Mouse (Mus musculus) kidney, adult 9 months (tissue): ENCODE data around the gene Noa1.

Experiments
- DNase-seq: peaks from one replicate; pipeline ENCODE4 v3.0.0; 2022

Gene Noa1

DNA sequence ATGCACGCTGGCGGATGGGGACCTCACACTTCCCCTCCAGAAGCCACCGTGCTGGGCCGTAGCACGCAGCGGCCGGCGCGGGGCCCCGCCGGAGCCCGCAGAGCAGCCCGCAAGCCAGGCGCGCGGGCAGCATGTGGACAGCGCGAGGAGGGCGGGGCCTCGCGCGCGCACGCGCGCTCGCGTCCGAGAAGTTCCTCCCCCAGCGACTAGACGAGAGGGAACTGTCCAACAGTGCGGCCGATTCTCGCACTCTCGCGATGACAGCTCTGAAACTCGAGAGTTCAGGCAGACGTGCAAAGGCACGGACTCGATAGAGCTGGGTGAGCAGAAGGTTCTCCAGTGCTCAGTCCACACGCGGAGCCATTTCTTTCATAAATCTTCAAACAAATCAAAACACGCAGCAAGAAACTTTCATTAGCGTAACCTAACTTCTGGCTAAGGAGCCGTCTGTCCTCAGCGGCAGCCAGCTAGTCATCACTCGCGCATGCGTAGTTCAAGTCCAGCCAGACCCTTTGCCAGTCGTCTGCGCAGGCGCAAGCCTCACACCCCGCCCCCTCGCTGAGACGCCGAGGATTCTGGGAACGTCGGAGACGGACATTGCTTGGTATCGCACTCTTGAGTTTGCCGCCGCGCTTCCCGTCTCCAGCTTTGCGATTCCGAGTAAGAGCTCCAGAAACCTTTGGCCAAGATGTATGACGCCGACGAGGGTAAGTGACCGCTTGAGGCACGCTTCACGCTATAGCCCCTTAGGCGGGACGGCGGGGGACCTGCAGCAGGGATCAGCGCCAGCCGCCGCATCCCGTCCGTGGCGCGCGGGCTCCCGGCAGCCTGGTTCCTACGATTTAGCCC, at the start of gene Noa1, which contains the start of gene Polr2b:
Noa1 (minus strand) TSS at position 161 of the 849 bp plus-strand sequence.
Polr2b (plus strand) TSS at position 224 of the 849 bp plus-strand sequence.
- DNase-seq = peak; percentile 99

DNA sequence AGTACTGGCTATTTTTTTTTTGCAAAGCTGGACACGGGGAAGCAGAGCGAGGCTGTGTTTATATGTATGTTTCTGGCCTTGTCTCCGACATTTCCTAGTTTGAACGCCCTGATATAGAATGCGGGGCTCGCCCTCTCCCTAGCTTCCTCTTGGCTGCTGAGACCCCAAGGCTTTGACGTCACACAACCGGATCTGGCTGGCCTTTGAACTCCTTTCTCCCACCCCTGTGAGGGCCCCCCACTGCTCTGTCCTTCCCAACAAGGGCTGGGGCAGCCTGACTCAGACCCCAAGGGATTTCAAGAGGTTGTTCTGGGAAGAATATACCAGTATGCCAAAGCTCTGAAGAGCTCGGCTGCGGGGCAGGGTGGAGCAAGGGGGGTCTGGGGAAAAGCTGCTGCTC, 48.5 kb upstream of the Noa1 start:
- DNase-seq = peak; percentile 51

DNA sequence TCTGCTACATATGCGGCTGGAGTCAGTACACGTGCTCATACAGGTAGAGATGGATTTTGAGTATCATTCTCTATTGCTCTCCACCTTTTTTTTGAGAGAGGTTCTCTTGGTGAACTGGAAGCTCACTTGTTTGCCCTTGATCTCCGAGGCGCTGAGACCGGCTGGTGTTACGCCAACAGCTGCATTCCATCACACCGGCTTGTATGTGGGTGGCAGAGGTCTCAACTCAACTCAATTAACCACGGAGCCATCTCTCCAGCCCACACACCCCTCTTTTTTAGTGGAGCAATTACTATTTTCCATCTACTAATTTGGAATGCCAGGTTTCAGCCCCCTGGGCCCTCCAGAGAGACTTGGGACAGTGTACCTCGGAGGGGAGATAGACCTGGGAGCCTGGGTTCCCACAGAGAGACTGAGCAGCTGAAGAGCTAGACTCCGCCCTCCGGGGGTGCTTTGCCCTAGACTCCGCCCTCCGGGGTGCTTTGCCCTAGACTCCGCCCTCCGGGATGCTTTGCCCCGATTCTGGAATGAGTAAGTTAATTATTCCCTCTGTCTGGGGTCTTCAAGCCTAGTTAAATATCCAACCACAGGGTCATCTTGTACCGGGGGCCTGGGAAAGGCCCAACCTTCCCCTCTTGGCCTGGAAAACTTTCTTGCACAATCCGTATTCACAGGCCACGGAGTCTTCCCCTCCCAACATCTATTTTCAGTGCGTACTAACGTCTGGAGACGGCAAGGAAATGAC, 47.7 kb upstream of the Noa1 start:
- peak; percentile 90 for DNase-seq

- peak; percentile 68 for DNase-seq
Observed at GRCm38 (mm10) chr5:77355307-77356265, 45.7 kb upstream of the Noa1 start.

GRCm38 (mm10) chr5:77354361-77354787, 44.5 kb upstream of the Noa1 start:
- DNase-seq = peak; percentile 95

GRCm38 (mm10) chr5:77351691-77352090, 41.8 kb upstream of the Noa1 start:
- no peak for DNase-seq

DNA sequence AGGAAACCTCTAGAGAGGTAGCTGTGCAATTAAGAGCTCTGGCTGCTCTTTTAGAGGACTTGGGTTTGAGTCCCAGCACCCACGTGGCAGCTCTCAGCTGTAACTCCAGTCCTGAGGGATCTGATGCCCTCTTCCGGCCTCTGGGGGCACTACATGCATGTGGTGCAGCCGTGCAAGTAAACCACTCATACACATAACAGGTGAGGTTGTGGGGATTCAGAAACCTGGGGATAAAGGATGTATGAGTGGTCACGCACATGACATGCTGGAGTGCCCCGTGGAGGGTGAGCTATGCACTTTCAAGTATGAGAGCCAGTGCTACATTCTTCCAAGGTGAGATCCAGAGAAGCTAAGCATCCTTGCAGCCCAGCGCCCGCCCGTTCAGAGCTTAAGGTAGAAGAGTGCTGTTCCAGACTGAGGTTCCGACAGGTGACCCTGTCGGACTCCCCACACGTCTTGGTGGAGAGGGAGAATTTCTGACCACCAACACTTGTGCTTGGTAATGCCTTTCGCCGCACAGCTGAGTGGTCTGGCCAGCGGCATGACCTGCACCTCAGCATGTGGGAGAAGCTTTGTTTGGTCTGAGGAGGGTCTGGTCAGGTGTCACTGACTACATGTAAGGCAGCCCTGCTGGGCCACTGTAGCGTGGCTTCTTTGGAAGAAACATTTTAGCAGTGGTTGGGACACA, 40.2 kb upstream of the Noa1 start:
- no peak for DNase-seq

DNA sequence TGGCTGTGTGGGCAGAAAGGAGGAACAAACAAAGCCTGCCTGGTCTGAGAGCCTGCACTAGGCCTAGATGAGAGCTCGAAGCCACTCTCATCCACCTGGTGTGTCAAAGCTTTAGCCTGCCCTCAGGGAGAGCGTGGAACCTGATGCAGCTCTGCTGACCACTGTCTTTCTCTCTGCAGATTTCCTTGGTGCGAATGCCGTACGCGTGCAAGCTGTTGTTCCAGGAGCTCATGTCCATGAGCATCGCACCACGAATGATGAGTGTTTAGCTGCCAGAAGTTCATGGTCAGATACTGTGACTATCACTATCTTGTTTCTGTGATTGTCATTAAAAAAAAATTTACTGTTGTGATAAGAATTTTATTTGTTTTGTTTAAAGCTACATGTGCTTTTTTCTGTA, 39.0 kb upstream of the Noa1 start:
- DNase-seq = no peak

GRCm38 (mm10) chr5:77340033-77340432, 30.1 kb upstream of the Noa1 start:
- no peak for DNase-seq

GRCm38 (mm10) chr5:77330154-77330553, 20.3 kb upstream of the Noa1 start:
- DNase-seq = no peak

DNA sequence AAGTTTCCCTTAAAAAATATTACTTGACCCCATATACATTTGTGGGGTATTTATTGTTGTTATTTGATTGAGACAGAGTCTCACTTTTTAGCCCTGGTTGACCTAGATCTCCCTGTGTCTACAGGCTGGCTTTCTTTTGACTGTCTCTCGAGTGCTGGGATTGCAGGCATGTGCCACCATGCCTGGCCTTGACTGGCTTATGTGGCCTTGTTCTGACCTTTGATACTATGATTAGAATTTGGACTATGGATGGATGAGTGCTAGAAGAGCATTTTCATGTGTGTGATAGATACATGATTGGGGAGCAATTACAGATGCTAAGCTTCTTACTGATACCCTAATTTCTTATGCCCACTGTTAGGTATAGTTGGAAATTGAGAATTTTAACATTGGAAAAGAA, 15.1 kb upstream of the Noa1 start:
- DNase-seq = no peak

- peak; percentile 19 for DNase-seq
Observed at GRCm38 (mm10) chr5:77314986-77315385, 5.1 kb upstream of the Noa1 start.

GRCm38 (mm10) chr5:77314206-77314605, 4.3 kb upstream of the Noa1 start:
- DNase-seq = no peak

DNA sequence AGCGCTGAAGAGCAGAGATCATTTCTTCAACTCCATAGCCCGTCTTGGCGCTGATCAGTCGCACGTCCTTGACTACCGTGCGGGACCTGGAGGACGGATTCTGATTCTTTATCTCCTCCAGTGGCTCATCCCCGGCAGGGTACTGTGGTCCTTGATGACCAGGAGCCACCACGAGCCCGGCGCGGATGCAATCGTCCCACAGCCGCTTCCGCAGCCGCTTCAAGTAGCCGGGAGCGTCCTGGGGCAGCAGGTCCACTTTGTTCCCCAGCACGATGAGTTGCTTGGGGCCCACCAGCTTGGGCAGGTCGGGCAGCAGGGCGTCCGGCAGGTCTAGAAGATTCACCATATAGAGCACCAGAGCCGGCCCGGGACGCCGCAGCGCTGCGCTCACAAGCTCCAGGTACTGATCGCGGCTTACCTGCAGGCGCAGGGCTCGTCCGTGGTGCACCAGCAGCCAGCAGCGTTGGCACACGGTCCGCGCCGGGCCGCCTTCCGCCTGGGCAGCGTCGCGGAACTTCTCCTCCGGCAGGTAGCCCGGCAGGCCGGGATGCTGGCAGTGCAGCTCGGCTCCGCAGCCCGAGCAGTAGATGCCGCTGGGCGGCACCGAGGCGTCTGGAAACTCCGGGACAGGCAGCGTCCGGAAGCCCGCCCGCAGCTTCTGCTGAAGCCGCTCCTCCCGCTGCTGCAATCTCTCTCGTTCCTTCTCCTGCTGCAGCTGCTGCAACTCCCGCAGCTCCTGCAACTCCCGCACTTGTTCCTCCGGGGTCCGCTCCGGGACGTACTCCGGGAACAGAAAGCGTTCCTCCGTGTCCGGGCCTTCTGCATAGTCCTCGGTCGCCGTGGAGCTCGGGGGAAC, 605 bp downstream of the Noa1 start:
- DNase-seq = peak; percentile 13

DNA sequence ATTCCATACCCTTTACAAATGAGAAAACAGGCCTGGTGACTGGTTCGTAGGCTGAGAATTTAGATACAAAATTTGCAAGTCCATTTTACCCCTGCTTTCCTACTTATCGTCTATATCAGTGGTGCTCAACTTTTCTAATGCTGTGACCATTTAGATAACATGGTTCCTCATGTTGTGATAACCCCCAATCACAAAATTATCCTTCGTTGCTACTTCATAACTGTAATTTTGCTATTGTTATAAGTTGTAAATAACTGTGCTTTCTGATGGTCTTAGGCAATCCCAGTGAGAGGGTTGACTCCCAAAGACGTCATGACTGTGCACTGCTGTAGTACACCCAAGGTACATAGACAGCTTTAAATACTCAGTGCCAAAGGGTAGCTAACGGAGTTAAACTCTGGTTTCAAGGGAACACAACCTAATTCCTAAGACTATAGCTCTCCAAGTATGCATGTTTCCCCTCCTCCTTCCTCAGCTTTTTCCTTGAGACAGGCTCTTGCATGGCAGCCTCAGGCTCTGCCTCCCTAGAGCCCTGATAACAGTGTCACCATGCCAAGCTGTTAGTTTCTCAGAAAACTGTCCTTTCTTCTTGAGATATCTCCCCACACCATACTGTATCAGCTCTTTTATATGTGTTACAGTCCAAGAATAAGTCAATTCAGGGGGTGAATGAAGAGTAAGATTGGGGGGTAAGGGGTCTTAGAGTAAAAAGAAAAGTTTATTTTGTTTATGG, 1.9 kb downstream of the Noa1 start:
- no peak for DNase-seq

GRCm38 (mm10) chr5:77301296-77301903, 8.5 kb downstream of the Noa1 start:
- DNase-seq = no peak

DNA sequence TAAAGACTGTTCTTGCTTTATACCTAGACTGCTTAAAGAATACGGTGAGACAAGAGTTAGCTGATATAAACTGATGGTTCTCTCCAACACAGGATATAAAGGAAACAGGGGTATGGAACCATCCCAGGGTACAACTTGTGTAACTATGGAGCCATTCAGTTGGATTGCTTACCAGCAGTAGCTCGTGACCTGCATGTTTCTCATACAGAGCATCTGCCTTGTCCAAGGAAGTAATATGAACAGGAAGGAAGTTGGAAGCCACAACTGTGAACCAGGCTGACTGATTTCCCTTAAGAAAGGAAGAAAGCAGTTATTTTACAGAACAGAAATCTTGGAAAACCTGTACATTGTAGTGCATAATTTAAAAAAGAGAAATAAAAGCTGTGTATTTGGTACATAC, 10.4 kb downstream of the Noa1 start:
- DNase-seq = no peak

GRCm38 (mm10) chr5:77292803-77293522, 16.9 kb downstream of the Noa1 start:
- no peak for DNase-seq

GRCm38 (mm10) chr5:77290606-77291005, 19.3 kb downstream of the Noa1 start:
- DNase-seq = no peak
